10 mouse cellular contexts compared by ENCODE assay signal in the genomic region with DNA sequence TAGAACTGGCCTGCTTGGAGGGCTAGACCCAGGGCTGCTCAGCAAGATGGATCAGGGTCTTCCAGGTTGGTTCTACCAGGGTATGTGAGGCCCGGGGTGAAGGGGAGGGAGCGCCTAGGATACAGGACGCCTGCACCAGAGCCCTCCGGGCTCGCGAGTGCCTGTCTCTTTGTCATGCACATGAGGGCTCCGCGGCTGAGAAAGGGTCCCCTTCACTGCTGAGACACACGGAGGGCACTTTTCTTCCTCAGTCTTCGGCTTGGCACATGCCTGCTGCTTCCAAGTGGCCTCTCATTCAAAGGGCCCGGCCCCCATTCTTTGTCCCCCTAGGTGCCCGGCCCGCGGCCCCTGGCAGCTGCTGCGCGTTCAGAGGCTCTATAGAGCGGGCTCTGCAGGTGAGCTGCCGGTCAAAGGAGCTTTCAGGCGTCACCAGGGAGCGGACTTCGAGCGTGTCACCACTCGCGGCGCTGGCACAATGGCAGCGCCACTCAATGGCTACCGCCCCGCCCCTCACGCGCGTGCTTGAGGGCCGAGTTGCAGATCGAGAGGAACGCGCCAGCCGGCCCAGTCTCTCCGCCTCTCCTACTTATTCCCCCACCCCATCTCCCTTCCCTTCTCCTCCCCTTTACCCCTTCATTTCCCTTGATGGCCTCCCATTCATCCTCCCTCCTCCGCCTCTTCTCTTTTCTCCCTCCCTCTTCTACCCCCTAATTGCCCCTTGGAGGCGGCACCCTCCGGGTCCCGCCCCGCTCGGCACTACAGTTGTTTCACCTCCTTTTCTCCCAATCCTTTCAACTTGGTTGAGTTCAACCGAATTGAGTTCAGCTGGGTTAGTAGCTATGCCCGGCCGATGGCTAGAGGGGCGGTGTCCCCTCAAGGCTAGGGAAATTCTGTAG. TPM values are rescaled to one million over a fixed set of nuclear protein-coding genes. Genes with fewer than 3 reads are reported as not detected.
DNase-seq lines count a peak whose midpoint lies in the region; ATAC-seq lines count a peak whose summit lies in the region.
"Had no signal": no experiment of that assay in that cellular context is flagged by ENCODE, and none has a peak within 500 bp of the region (broad histone marks: within the 10 kb centered on the region; RNA-seq: fewer than 3 reads in every experiment).

No protein-coding gene starts in this region.

- WGBS in heart, embryonic 13.5 days = 1% methylated on average over 46 of the region's 47 CpGs
- under 1% methylated on average over 46 of the region's 47 CpGs for WGBS in hindbrain, embryonic 12.5 days
- WGBS in neural tube, embryonic 14.5 days = under 1% methylated on average over 47 of the region's 47 CpGs

- H3K9ac ChIP-seq in heart, embryonic 13.5 days = peak overlapping the region; percentile 41; the same call in 1 of the 2 replicates
- peak overlapping the region; percentile 65 for H3K9ac ChIP-seq in hindbrain, embryonic 12.5 days
- peak overlapping the region; percentile 41 for H3K9ac ChIP-seq in neural tube, embryonic 14.5 days (replicated peaks; ENCODE audit: low read depth, low read length)

- peaks cover 21% of the 10 kb centered on the region for H3K4me1 ChIP-seq in heart, embryonic 13.5 days
- peaks cover 57% of the 10 kb centered on the region for H3K4me1 ChIP-seq in hindbrain, embryonic 12.5 days
- peaks cover 20% of the 10 kb centered on the region; the same call in 1 of the 2 replicates for H3K4me1 ChIP-seq in neural tube, embryonic 14.5 days (ENCODE audit: control insufficient read depth, insufficient read depth, low read length)

- H3K36me3 ChIP-seq in heart, embryonic 13.5 days = no peaks in the 10 kb centered on the region
- no peaks in the 10 kb centered on the region for H3K36me3 ChIP-seq in hindbrain, embryonic 12.5 days
- no peaks in the 10 kb centered on the region for H3K36me3 ChIP-seq in neural tube, embryonic 14.5 days (ENCODE audit: control insufficient read depth, insufficient read depth, low read length)
- H3K36me3 ChIP-seq: G1E had no signal

- DNase-seq in heart, adult 11 months = no peak
- DNase-seq in adrenal gland, postnatal 25 days = peak; percentile 41
- DNase-seq in lung, adult 18-20 months = peak; percentile 43 to 61
- DNase-seq in cerebellum, adult 9-10 months = no peak
- DNase-seq in natural killer cell, adult 2 months (ENCODE audit: low spot score in 2 of 2) = no peak

- H3K27ac ChIP-seq in heart, embryonic 13.5 days (replicated peaks) = no peak overlapping the region
- H3K27ac ChIP-seq in hindbrain, embryonic 12.5 days = peak overlapping the region; percentile 62
- 0 out of 2 replicates have a peak overlapping the region, but pooled peaks have one; percentile 24 for H3K27ac ChIP-seq in neural tube, embryonic 14.5 days (ENCODE audit: low read depth, low read length)

- peak overlapping the region; percentile 47 for H3K4me3 ChIP-seq in heart, embryonic 13.5 days
- peak overlapping the region; percentile 30 for H3K4me3 ChIP-seq in hindbrain, embryonic 12.5 days
- peak overlapping the region; percentile 26 for H3K4me3 ChIP-seq in neural tube, embryonic 14.5 days (ENCODE audit: low read depth, low read length)

- H3K9me3 ChIP-seq in heart, embryonic 13.5 days = no peaks in the 10 kb centered on the region
- no peaks in the 10 kb centered on the region for H3K9me3 ChIP-seq in hindbrain, embryonic 12.5 days (replicated peaks)
- no peaks in the 10 kb centered on the region for H3K9me3 ChIP-seq in neural tube, embryonic 14.5 days (ENCODE audit: control insufficient read depth, low read length)
- H3K9me3 ChIP-seq: G1E had no signal

- H3K4me2 ChIP-seq in heart, embryonic 13.5 days = peak overlapping the region; percentile 72
- peak overlapping the region; percentile 69 for H3K4me2 ChIP-seq in hindbrain, embryonic 12.5 days (replicated peaks)
- H3K4me2 ChIP-seq in neural tube, embryonic 14.5 days (ENCODE audit: low read depth, low read length) = peak overlapping the region; percentile 56

- ATAC-seq in heart, embryonic 13.5 days (ENCODE audit: extremely low read depth, insufficient number of reproducible peaks, low FRiP score, low TSS enrichment) = no peak
- ATAC-seq in hindbrain, embryonic 12.5 days (ENCODE audit: low FRiP score) = peak; percentile 71
- ATAC-seq in neural tube, embryonic 14.5 days (ENCODE audit: low read depth) = peak; percentile 49

- peaks cover 100% of the 10 kb centered on the region for H3K27me3 ChIP-seq in heart, embryonic 13.5 days (replicated peaks)
- peaks cover 71% of the 10 kb centered on the region for H3K27me3 ChIP-seq in hindbrain, embryonic 12.5 days
- no peaks in the 10 kb centered on the region for H3K27me3 ChIP-seq in neural tube, embryonic 14.5 days (ENCODE audit: control insufficient read depth, insufficient read depth, low read length)

RNA-seq across cellular contexts. Expression of gene Msx3, which starts 12.3 kb away (rescaled TPM):
- polyA plus RNA-seq in heart, embryonic 13.5 days (2015; fragmentation: Nextera tagmentation; extraction: Ambion mirVana) = not detected in 2 replicates
- total RNA-seq in adrenal gland, postnatal 25 days (2021) = not detected in 2 replicates
- 54.7 and 69.1 TPM in 2 replicates for polyA plus RNA-seq in hindbrain, embryonic 12.5 days (2016; fragmentation: Nextera tagmentation; extraction: Ambion mirVana)
- polyA plus RNA-seq in neural tube, embryonic 14.5 days (2014; fragmentation: Nextera tagmentation; extraction: Ambion mirVana) = 6.6 and 8.1 TPM in 2 replicates
- total RNA-seq: heart, postnatal 14 days had no signal
- polyA plus RNA-seq: G1E had no signal

RNA-seq across cellular contexts. Expression of gene Caly, which starts 21.2 kb away (rescaled TPM):
- polyA plus RNA-seq in heart, embryonic 13.5 days (2015; fragmentation: Nextera tagmentation; extraction: Ambion mirVana) = 0.25 and 0.66 TPM in 2 replicates
- 5.8 and 6.1 TPM in 2 replicates for total RNA-seq in adrenal gland, postnatal 25 days (2021)
- 24.8 and 25.1 TPM in 2 replicates for polyA plus RNA-seq in hindbrain, embryonic 12.5 days (2016; fragmentation: Nextera tagmentation; extraction: Ambion mirVana)
- 209 and 365 TPM in 2 replicates for polyA plus RNA-seq in neural tube, embryonic 14.5 days (2014; fragmentation: Nextera tagmentation; extraction: Ambion mirVana)
- total RNA-seq: G1E; heart, postnatal 14 days had no signal
- polyA plus RNA-seq: G1E had no signal

RNA-seq across cellular contexts. Expression of gene Tubgcp2, which starts 24.7 kb away (rescaled TPM):
- polyA plus RNA-seq in heart, embryonic 13.5 days (2015; fragmentation: Nextera tagmentation; extraction: Ambion mirVana) = 36.4 and 37.0 TPM in 2 replicates
- 21.1 and 31.8 TPM in 2 replicates for total RNA-seq in adrenal gland, postnatal 25 days (2021)
- 65.8 and 70.6 TPM in 2 replicates for polyA plus RNA-seq in hindbrain, embryonic 12.5 days (2016; fragmentation: Nextera tagmentation; extraction: Ambion mirVana)
- polyA plus RNA-seq in neural tube, embryonic 14.5 days (2014; fragmentation: Nextera tagmentation; extraction: Ambion mirVana) = 57.1 and 61.0 TPM in 2 replicates

RNA-seq across cellular contexts. Expression of gene Zfp511, which starts 25.0 kb away (rescaled TPM):
- polyA plus RNA-seq in heart, embryonic 13.5 days (2015; fragmentation: Nextera tagmentation; extraction: Ambion mirVana) = 27.7 and 33.6 TPM in 2 replicates
- total RNA-seq in adrenal gland, postnatal 25 days (2021) = 24.5 and 26.2 TPM in 2 replicates
- polyA plus RNA-seq in hindbrain, embryonic 12.5 days (2016; fragmentation: Nextera tagmentation; extraction: Ambion mirVana) = 45.6 and 45.9 TPM in 2 replicates
- 52.7 and 61.2 TPM in 2 replicates for polyA plus RNA-seq in neural tube, embryonic 14.5 days (2014; fragmentation: Nextera tagmentation; extraction: Ambion mirVana)

RNA-seq across cellular contexts. Expression of gene Prap1, which starts 32.0 kb away (rescaled TPM):
- polyA plus RNA-seq in heart, embryonic 13.5 days (2015; fragmentation: Nextera tagmentation; extraction: Ambion mirVana) = 0.33 TPM in 1 of 2 replicates, not detected in the other
- not detected in 2 replicates for total RNA-seq in adrenal gland, postnatal 25 days (2021)
- not detected in 2 replicates for polyA plus RNA-seq in hindbrain, embryonic 12.5 days (2016; fragmentation: Nextera tagmentation; extraction: Ambion mirVana)
- 0.48 TPM in 1 of 2 replicates, not detected in the other for polyA plus RNA-seq in neural tube, embryonic 14.5 days (2014; fragmentation: Nextera tagmentation; extraction: Ambion mirVana)
- total RNA-seq: G1E; heart, postnatal 14 days had no signal
- polyA plus RNA-seq: G1E had no signal

Comparison
In these comparisons a context has a peak if more than half of its experiments do, and no peak if none do; other contexts are left out.
1. DNase-seq: peak in adrenal gland, postnatal 25 days (single experiment) and lung, adult 18-20 months (2 of 2); none in heart, adult 11 months (single experiment), cerebellum, adult 9-10 months (single experiment) and natural killer cell, adult 2 months (0 of 2).
2. RNA of gene Caly, which starts 21.2 kb away (polyA plus RNA-seq): 209 to 365 TPM in neural tube, embryonic 14.5 days and 24.8 to 25.1 TPM in hindbrain, embryonic 12.5 days; 0.25 to 0.66 TPM in heart, embryonic 13.5 days; every median in the first group is over 10 times any median in the second.
3. Peak in every context shown above with its lines, with median percentiles within 50 percentile points of each other: H3K4me2 ChIP-seq, H3K4me3 ChIP-seq and H3K9ac ChIP-seq.